Mouse (Mus musculus) layer of hippocampus, adult 9-10 months (tissue): ENCODE data around the gene Prtn3.

Experiments
- DNase-seq: peaks from one replicate; pipeline ENCODE4 v3.0.0; 2022; ENCODE audit warnings: low spot score

The Prtn3 gene

GRCm38 (mm10) chr10:79855558-79856184 is 18.6 kb upstream of the Prtn3 start:
- no peak for DNase-seq

- DNase-seq = no peak
These were observed 18.0 kb upstream of the Prtn3 start for GRCm38 (mm10) chr10:79856280-79856679.

DNA sequence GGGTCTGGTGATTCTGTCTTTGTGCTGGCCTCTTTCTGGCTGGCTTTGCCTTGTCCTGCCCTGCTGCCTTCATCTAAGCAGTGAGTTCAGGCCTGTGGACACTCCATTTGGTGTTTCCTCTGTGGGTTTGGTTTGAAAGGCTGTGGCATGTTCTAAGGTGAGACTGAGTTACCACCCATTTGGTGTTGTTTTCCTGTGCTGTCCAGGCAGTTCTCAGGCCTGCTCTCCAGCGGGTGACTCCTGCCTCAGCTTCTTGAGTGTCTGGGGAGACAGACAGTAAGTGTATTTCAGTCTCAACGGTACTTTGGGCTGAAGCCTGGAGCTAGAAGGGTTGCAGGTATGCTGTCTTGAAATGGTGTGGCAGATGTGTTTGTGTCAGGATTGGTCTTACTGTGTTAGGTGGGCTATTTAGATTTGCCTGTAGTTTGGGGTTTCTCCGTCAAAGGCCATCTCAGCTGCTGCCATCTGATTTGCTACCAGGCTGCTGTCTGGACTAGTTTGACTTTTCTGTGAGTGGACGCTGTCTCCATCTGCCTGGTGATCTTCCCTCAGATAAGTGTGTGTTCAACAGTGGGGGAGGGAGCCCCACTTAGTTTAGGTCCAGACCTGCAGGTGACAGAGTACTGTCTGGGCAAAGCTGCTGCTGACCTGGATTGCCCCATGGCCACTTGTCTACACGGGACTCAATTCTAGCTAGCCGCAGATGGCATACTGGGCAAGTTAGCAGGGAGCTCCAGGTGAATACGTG is 17.4 kb upstream of the Prtn3 start:
- DNase-seq = no peak

- DNase-seq = no peak
These were observed 16.8 kb upstream of the Prtn3 start for GRCm38 (mm10) chr10:79857452-79857811.

DNA sequence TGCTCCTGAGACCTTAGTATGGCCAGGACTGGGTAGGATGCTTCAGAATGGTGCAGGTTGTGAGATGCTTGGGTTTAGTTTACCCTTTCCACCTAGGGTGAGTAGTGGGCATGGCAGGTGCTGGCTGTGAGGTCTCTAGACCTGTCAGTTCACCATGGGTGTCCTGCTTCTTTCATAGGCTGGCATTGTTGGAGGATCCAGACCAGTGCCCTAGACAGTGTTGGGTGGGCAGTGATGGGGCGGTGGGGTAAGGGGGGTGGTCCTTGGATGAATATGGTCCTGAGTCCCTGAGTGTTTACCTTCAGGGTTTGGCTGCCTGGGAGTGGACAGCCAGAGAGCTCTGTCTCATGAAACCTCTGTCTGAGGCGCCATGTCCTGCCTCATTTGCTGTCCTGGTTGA is 16.4 kb upstream of the Prtn3 start:
- no peak for DNase-seq

GRCm38 (mm10) chr10:79858416-79859074 is 15.7 kb upstream of the Prtn3 start:
- DNase-seq = no peak

DNA sequence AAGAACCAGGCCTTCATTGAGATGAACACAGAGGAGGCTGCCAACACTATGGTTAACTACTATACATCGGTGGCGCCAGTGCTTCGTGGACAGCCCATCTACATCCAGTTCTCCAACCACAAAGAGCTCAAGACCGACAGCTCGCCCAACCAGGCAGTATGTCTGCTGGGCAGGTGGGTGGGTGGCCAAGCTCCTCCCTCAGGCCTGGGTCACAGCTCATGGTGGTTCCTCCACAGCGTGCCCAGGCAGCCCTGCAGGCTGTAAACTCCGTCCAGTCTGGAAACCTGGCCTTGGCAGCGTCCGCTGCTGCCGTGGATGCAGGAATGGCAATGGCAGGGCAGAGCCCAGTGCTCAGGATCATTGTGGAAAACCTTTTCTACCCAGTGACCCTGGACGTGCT is 15.2 kb upstream of the Prtn3 start:
- no peak for DNase-seq

DNA sequence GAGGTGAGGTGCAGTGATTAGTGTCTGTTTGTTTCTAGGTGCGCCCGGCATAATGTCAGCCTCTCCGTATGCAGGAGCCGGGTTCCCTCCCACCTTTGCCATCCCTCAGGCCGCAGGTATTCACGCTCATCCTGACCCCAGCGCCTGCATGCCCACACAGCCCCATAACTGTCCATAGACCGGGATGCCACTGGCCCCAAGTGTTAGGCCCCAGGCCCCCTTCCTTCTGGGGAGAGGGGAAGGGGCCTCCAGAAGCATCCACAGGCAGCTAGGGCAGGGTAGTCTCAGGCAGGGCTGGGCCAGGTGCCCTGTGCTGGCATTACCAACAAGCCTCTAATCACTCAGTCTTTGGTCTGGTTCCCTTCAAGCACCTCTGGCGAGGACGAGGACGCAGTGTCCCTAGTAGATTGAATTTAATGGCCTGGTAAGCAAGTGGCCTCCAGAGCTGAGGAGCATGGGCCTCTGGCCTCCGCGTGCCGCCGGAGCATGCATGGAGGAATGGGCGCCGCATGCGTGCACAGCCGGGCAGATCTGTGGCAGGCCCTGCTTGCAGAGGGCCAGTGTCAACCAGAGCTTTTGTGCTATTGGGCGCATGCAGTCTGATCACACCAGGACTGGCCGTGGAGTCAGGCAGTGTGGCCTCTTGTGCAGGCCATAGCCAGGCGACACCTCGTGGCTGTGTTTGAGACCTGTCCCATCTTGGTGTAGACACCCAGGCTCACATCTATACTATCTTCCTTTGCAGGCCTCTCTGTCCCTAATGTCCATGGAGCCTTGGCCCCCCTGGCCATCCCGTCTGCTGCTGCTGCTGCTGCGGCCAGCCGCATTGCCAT is 14.0 kb upstream of the Prtn3 start:
- DNase-seq = no peak

- no peak for DNase-seq
These were observed 12.8 kb upstream of the Prtn3 start for GRCm38 (mm10) chr10:79861230-79862048.

- no peak for DNase-seq
These were observed 12.1 kb upstream of the Prtn3 start for GRCm38 (mm10) chr10:79862049-79862788.

DNA sequence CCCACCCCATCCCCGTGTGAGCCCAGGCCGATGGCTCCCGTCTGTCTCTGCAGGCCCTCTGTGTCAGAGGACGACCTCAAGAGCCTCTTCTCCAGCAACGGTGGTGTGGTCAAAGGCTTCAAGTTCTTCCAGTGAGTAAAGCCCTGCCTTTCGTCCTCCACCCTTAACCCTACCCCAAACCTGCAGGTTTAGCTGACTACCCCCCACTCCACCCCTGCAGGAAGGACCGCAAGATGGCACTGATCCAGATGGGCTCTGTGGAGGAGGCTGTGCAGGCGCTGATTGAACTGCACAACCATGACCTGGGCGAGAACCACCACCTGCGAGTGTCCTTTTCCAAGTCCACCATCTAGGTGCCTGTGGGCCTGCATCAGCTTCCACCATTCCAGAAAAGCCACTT is 11.4 kb upstream of the Prtn3 start:
- no peak for DNase-seq

GRCm38 (mm10) chr10:79864351-79865188 is 9.7 kb upstream of the Prtn3 start:
- no peak for DNase-seq

- no peak for DNase-seq
These were observed 9.1 kb upstream of the Prtn3 start for GRCm38 (mm10) chr10:79865189-79865601.

- DNase-seq = no peak
These were observed 8.4 kb upstream of the Prtn3 start for GRCm38 (mm10) chr10:79865801-79866295.

DNA sequence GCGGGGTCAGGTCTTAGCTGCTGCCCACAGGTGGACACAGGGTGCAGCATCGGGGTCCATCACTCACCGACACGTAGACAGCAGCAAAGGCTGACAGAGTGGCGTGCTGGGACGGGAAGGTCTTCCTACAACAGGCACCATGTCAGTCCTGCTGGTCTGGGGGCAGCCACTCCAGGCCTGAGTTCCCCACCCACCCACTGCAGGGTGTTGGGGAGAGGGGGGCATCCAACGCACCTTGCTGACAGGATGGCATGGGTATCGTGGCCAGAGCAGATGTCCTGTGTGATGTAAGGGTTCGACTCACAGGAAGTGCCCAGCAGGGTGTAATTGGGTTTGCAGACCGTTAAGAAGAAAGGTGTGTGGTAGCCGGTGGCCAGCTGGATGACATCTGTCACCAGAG is 7.7 kb upstream of the Prtn3 start:
- no peak for DNase-seq

GRCm38 (mm10) chr10:79871845-79872244 is 2.4 kb upstream of the Prtn3 start:
- DNase-seq = no peak

DNA sequence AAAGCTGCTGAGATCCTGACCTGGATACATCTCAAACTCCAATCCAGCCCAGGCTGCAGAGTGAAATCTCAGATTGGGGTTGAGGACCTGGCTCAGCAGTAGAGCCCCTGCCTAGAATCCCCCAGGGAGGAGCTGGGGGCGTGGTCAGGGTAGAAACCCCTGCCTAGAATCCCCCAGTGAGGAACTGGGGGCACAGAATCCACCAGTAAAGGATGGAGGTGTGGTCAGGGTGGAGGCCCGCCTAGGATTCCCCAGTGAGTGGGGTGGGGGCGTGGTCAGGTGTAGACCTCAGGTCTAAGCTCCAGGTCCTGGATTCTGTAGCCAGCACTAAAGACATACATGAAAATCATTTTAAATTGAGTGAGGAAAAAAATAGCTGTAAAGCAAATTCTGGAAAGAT is 1.4 kb upstream of the Prtn3 start:
- DNase-seq = no peak

- DNase-seq = no peak
These were observed 963 bp upstream of the Prtn3 start for GRCm38 (mm10) chr10:79873313-79873712.

DNA sequence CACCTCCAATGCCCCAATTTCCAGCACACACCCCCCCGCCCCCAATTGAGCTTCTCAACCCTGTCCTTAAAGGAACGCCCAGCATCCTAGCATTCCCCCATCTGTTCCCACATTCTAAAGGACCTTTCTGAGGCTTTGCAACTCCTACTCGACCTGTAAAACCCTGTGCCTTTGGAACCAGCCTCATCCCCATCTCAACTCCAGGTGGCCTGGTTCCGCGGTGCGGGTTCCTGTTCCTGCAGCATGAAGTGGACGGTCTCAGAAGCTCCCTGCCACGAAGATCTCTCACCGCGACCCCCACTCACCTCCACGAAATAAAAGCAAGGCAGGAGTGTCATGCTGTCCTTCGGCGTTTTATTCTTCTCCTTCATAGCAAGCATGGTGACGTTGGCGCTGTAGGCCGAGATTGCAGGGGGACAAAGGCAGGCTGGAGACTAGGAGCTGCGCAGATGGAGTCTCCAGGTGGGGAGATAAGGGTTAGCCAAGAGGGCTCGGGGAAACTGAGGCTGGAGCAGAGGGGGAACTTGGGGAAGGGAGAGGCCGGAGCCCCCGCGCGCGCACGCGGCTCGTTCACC is 474 bp upstream of the Prtn3 start:
- DNase-seq = no peak
